Mouse (Mus musculus) MEL (cell line): ENCODE measurements around the gene Nr5a1.

Experiments used
- CTCF ChIP-seq, 3 experiments: IDR thresholded peaks in 2 of 3; conservative IDR thresholded peaks in 1 of 3; 2 replicates each; pipeline ENCODE4 v1.5.1; 2011 to 2012; ENCODE audit warnings: low read length in 3 of 3, low read depth in 2 of 3, mild to moderate bottlenecking in 2 of 3, improper control_type of control experiment in 1 of 3, inconsistent platforms in 1 of 3, mixed read lengths in 1 of 3, moderate library complexity in 1 of 3; ENCODE audit not compliant: control insufficient read depth in 1 of 3, insufficient read depth in 1 of 3, poor library complexity in 1 of 3, severe bottlenecking in 1 of 3
- EP300 ChIP-seq, 2 experiments: IDR thresholded peaks; 2 replicates each; pipeline ENCODE4 v1.6.1; 2011; ENCODE audit warnings: improper control_type of control experiment in 2 of 2, low read length in 2 of 2, low read depth in 1 of 2, mild to moderate bottlenecking in 1 of 2
- POLR2A ChIP-seq, 2 experiments: IDR thresholded peaks; 2 replicates each; pipeline ENCODE4 v1.6.1; 2011 to 2012; ENCODE audit warnings: low read length in 2 of 2, mild to moderate bottlenecking in 2 of 2, control low read depth in 1 of 2, improper control_type of control experiment in 1 of 2, low read depth in 1 of 2, moderate library complexity in 1 of 2; ENCODE audit not compliant: control insufficient read depth in 1 of 2, insufficient read depth in 1 of 2, poor library complexity in 1 of 2
- SIN3A ChIP-seq: IDR thresholded peaks from 2 replicates; pipeline ENCODE4 v1.6.1; 2012; ENCODE audit warnings: low read length, improper control_type of control experiment, inconsistent platforms
- ZKSCAN1 ChIP-seq: IDR thresholded peaks from 2 replicates; pipeline ENCODE4 v1.6.1; 2012; ENCODE audit warnings: low read depth, mild to moderate bottlenecking, inconsistent platforms, low read length, improper control_type of control experiment, moderate library complexity

GRCm38 (mm10) chr2:38643625-38644427, 70.5 kb downstream of the Nr5a1 start, which contains the start of gene Psmb7:
- TF ChIP-seq EP300 (IDR thresholded peaks at IDR 0.05; ENCODE audit: low read depth in 1 of 2, low read length in 2 of 2) (no peak; a peak in 1 of 4 replicates), CTCF (IDR thresholded peaks at IDR 0.05 in 2 of 3, conservative IDR thresholded peaks at IDR 0.05 in 1 of 3; ENCODE audit: control insufficient read depth in 1 of 3, insufficient read depth in 1 of 3, low read depth in 2 of 3, low read length in 3 of 3, poor library complexity in 1 of 3, severe bottlenecking in 1 of 3) (no peak), POLR2A (IDR thresholded peaks at IDR 0.05; ENCODE audit: control insufficient read depth in 1 of 2, insufficient read depth in 1 of 2, low read depth in 1 of 2, low read length in 2 of 2, poor library complexity in 1 of 2) (peak; percentile 54 to 91), SIN3A (peak; percentile 83), ZKSCAN1 (no peak)
